Mouse (Mus musculus): ENCODE results near the gene Nos3. TPM values are rescaled to one million over a fixed set of nuclear protein-coding genes. Genes with fewer than 3 reads are reported as not detected.
A peak's percentile ranks its signal among the peaks of the same experiment; 100 is the strongest.

Nos3 gene
- polyA plus RNA-seq, 1 experiment from 2014 or later: 8.6 TPM

DNA sequence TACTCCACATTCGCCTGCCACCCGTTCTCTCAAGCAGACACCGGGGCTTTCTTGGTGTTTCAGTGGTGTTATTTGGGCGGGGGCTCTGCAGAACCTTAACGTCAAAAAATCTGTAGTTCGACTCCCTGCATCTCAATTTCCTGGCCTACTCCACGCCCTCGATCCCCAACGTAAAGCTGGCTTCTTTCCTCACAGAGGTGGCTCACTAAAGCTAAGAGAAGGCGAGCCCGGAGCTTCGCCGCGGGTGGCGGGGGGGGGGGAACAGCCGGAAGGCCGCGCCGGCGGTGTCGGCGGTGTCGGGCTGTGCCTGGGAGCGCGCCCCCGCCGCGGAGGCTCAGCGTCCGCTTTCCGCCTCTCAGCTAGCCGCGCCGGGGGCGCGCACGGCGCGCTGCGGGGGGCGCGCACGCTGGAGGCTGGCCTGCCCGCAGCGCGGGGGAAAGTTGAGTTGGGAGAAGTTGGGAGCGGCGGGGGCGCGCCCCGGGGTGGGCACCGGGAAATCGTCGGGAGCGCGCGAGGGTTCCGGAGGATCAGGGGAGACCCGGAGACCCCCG lies 60.3 kb downstream of the Nos3 start:
- Histone ChIP-seq H3K9ac (ENCODE audit: low read depth, low read length) (peak overlapping the region; percentile 56), H3K27me3 (replicated peaks; ENCODE audit: control insufficient read depth, insufficient read depth, low read length) (peaks cover 3% of the 10 kb centered on the region; the same call in 1 of the 2 replicates), H3K4me2 (ENCODE audit: low read length) (peak overlapping the region; percentile 69), H3K4me1 (ENCODE audit: control insufficient read depth, insufficient read depth, low read depth, low read length) (peaks cover 37% of the 10 kb centered on the region), H3K4me3 (ENCODE audit: low read length) (peak overlapping the region; percentile 68), H3K36me3 (ENCODE audit: control insufficient read depth, insufficient read depth, low read length) (peaks cover 4% of the 10 kb centered on the region), H3K27ac (ENCODE audit: low read depth, low read length) (peak overlapping the region; percentile 58), H3K9me3 (ENCODE audit: control insufficient read depth, low read length) (no peaks in the 10 kb centered on the region)
- no peak for ATAC-seq
- WGBS: 1% methylated on average over 53 of the region's 60 CpGs

- Histone ChIP-seq H3K9me3 (ENCODE audit: control insufficient read depth, low read length) (no peaks in the 10 kb centered on the region), H3K4me2 (ENCODE audit: low read length) (peak overlapping the region; percentile 69), H3K27ac (ENCODE audit: low read depth, low read length) (peak overlapping the region; percentile 50), H3K4me3 (ENCODE audit: low read length) (peak overlapping the region; percentile 68), H3K9ac (ENCODE audit: low read depth, low read length) (peak overlapping the region; percentile 56), H3K4me1 (ENCODE audit: control insufficient read depth, insufficient read depth, low read depth, low read length) (peaks cover 37% of the 10 kb centered on the region), H3K36me3 (ENCODE audit: control insufficient read depth, insufficient read depth, low read length) (peaks cover 6% of the 10 kb centered on the region; the same call in 1 of the 2 replicates), H3K27me3 (replicated peaks; ENCODE audit: control insufficient read depth, insufficient read depth, low read length) (peaks cover 3% of the 10 kb centered on the region; the same call in 1 of the 2 replicates)
- ATAC-seq: no peak
- under 1% methylated on average over 28 of the region's 30 CpGs for WGBS
These were observed 60.9 kb downstream of the Nos3 start for GRCm38 (mm10) chr5:24425421-24426036.

DNA sequence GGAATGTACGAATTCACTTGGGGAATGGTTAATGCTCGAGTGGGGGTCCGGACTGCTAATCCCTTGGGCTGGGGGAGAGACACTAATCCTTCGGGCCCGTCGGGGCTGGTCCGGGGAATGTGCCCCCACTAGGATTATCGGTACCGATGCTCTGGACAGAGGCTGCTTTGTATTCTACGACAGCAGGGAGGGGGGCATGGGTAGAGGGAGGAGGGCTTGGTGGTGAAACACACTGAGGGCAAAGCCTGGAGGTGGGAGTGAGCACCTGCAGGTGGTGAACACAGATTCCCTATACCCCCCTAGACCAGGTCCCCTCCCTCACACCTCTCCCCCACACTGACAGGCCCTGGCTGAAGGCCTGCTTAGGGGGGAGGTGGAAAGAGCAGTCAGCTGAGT lies 61.4 kb downstream of the Nos3 start:
- WGBS: 4% methylated on average over 10 of the region's 10 CpGs
- no peak overlapping the region for H3K27ac ChIP-seq (ENCODE audit: low read depth, low read length)
- ATAC-seq: no peak
- peak overlapping the region; percentile 69 for H3K4me2 ChIP-seq (ENCODE audit: low read length)
- H3K4me1 ChIP-seq (ENCODE audit: control insufficient read depth, insufficient read depth, low read depth, low read length): peaks cover 37% of the 10 kb centered on the region
- H3K36me3 ChIP-seq (ENCODE audit: control insufficient read depth, insufficient read depth, low read length): 0 out of 2 replicates have a peak, but pooled peaks cover 2% of the 10 kb centered on the region
- peak overlapping the region; percentile 68 for H3K4me3 ChIP-seq (ENCODE audit: low read length)
- peaks cover 3% of the 10 kb centered on the region; the same call in 1 of the 2 replicates for H3K27me3 ChIP-seq (replicated peaks; ENCODE audit: control insufficient read depth, insufficient read depth, low read length)
- H3K9me3 ChIP-seq (ENCODE audit: control insufficient read depth, low read length): no peaks in the 10 kb centered on the region
- H3K9ac ChIP-seq (ENCODE audit: low read depth, low read length): peak overlapping the region; percentile 56; the same call in 1 of the 2 replicates

- Histone ChIP-seq H3K9ac (ENCODE audit: low read depth, low read length) (peak overlapping the region; percentile 56; the same call in 1 of the 2 replicates), H3K9me3 (ENCODE audit: control insufficient read depth, low read length) (no peaks in the 10 kb centered on the region), H3K27me3 (replicated peaks; ENCODE audit: control insufficient read depth, insufficient read depth, low read length) (peaks cover 3% of the 10 kb centered on the region; the same call in 1 of the 2 replicates), H3K4me2 (ENCODE audit: low read length) (peak overlapping the region; percentile 69), H3K36me3 (ENCODE audit: control insufficient read depth, insufficient read depth, low read length) (0 out of 2 replicates have a peak, but pooled peaks cover 5% of the 10 kb centered on the region), H3K4me1 (ENCODE audit: control insufficient read depth, insufficient read depth, low read depth, low read length) (peaks cover 37% of the 10 kb centered on the region), H3K27ac (ENCODE audit: low read depth, low read length) (no peak overlapping the region), H3K4me3 (ENCODE audit: low read length) (0 out of 2 replicates have a peak overlapping the region, but pooled peaks have one; percentile 68)
- ATAC-seq: no peak
- WGBS: 13% methylated on average over 9 of the region's 9 CpGs
These were observed 62.1 kb downstream of the Nos3 start for GRCm38 (mm10) chr5:24426556-24427284.

DNA sequence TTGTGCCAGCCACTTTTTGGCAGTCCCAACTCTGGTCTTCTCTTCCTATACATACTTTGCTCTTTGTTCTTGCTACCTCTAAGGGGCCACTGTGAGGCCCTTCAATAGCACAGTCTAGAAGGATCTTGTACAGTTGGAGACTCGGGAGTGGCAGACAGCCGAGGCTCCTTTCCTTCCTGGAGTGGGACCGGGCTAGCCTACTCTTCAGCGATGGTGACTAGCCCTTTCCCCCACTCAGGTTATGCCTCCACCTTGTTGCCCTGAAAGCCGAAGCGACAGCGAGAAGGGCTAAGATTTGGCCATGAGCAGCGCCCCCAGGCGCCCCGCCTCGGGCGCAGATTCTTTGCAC lies 62.6 kb downstream of the Nos3 start:
- 0 out of 2 replicates have a peak, but pooled peaks cover 5% of the 10 kb centered on the region for H3K36me3 ChIP-seq (ENCODE audit: control insufficient read depth, insufficient read depth, low read length)
- H3K27ac ChIP-seq (ENCODE audit: low read depth, low read length): no peak overlapping the region
- H3K9ac ChIP-seq (ENCODE audit: low read depth, low read length): no peak overlapping the region
- peaks cover 3% of the 10 kb centered on the region; the same call in 1 of the 2 replicates for H3K27me3 ChIP-seq (replicated peaks; ENCODE audit: control insufficient read depth, insufficient read depth, low read length)
- H3K9me3 ChIP-seq (ENCODE audit: control insufficient read depth, low read length): no peaks in the 10 kb centered on the region
- H3K4me2 ChIP-seq (ENCODE audit: low read length): no peak overlapping the region
- 24% methylated on average over 12 of the region's 12 CpGs for WGBS
- no peak for ATAC-seq
- no peak overlapping the region for H3K4me3 ChIP-seq (ENCODE audit: low read length)
- peaks cover 33% of the 10 kb centered on the region for H3K4me1 ChIP-seq (ENCODE audit: control insufficient read depth, insufficient read depth, low read depth, low read length)

GRCm38 (mm10) chr5:24427981-24428402 lies 63.4 kb downstream of the Nos3 start:
- Histone ChIP-seq H3K36me3 (ENCODE audit: control insufficient read depth, insufficient read depth, low read length) (0 out of 2 replicates have a peak, but pooled peaks cover 5% of the 10 kb centered on the region), H3K27me3 (replicated peaks; ENCODE audit: control insufficient read depth, insufficient read depth, low read length) (peaks cover 3% of the 10 kb centered on the region; the same call in 1 of the 2 replicates), H3K4me3 (ENCODE audit: low read length) (no peak overlapping the region), H3K4me1 (ENCODE audit: control insufficient read depth, insufficient read depth, low read depth, low read length) (peaks cover 26% of the 10 kb centered on the region), H3K9me3 (ENCODE audit: control insufficient read depth, low read length) (no peaks in the 10 kb centered on the region), H3K4me2 (ENCODE audit: low read length) (peak overlapping the region; percentile 27; the same call in 1 of the 2 replicates), H3K9ac (ENCODE audit: low read depth, low read length) (0 out of 2 replicates have a peak overlapping the region, but pooled peaks have one; percentile 18), H3K27ac (ENCODE audit: low read depth, low read length) (no peak overlapping the region)
- no peak for ATAC-seq
- 8% methylated on average over 15 of the region's 15 CpGs for WGBS

DNA sequence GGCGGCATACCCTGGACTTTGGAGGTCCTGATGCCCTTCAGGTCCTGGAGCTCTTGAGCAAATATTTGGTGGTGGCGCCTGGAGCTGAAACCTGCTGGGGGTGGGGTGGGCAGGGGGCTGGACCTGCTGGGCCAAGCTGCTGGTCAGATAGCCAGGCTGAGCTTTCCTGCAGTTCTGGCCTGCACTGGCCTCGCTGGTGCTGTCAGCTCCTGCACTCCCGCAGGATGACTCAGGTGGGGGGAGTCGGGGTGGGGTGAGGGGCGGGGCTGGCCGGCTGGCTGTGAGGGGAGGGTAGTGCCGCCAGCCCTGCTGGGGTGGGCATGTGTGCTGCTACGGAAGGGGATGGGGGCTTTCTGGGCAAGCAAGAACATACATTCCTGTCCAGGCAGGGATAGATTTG lies 64.0 kb downstream of the Nos3 start:
- H3K4me3 ChIP-seq (ENCODE audit: low read length): no peak overlapping the region
- 12% methylated on average over 9 of the region's 9 CpGs for WGBS
- no peak for ATAC-seq
- H3K4me1 ChIP-seq (ENCODE audit: control insufficient read depth, insufficient read depth, low read depth, low read length): peaks cover 26% of the 10 kb centered on the region
- no peaks in the 10 kb centered on the region for H3K9me3 ChIP-seq (ENCODE audit: control insufficient read depth, low read length)
- no peak overlapping the region for H3K27ac ChIP-seq (ENCODE audit: low read depth, low read length)
- H3K36me3 ChIP-seq (ENCODE audit: control insufficient read depth, insufficient read depth, low read length): 0 out of 2 replicates have a peak, but pooled peaks cover 5% of the 10 kb centered on the region
- peaks cover 3% of the 10 kb centered on the region; the same call in 1 of the 2 replicates for H3K27me3 ChIP-seq (replicated peaks; ENCODE audit: control insufficient read depth, insufficient read depth, low read length)
- H3K9ac ChIP-seq (ENCODE audit: low read depth, low read length): no peak overlapping the region; the same call in 1 of the 2 replicates
- no peak overlapping the region; the same call in 1 of the 2 replicates for H3K4me2 ChIP-seq (ENCODE audit: low read length)

DNA sequence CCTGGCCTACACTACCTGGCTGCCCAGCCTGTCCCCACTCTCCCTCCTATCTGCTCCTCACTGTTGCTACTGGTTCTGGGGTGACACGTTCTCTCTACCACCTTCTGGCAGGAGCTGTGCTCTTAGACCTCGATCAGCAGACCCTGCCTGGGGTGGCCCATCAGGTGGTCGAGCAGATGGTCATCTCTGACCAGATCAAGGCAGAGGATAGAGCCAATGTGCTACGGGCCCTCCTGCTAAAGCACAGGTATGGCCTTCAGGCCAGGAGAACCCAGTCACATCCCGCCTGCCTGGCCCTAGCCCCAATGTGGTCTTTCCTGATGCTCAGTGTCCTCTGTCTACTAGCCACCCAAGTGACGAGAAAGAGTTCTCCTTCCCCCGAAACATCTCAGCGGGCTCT lies 69.4 kb downstream of the Nos3 start:
- H3K36me3 ChIP-seq (ENCODE audit: control insufficient read depth, insufficient read depth, low read length): peaks cover 7% of the 10 kb centered on the region

More for the DNA sequence above, 69.4 kb downstream of the Nos3 start:
- WGBS: 90% methylated on average over 8 of the region's 8 CpGs
- Histone ChIP-seq H3K27me3 (replicated peaks; ENCODE audit: control insufficient read depth, insufficient read depth, low read length) (no peaks in the 10 kb centered on the region), H3K9ac (ENCODE audit: low read depth, low read length) (no peak overlapping the region), H3K4me3 (ENCODE audit: low read length) (no peak overlapping the region), H3K9me3 (ENCODE audit: control insufficient read depth, low read length) (no peaks in the 10 kb centered on the region), H3K4me1 (ENCODE audit: control insufficient read depth, insufficient read depth, low read depth, low read length) (no peaks in the 10 kb centered on the region), H3K27ac (ENCODE audit: low read depth, low read length) (no peak overlapping the region), H3K4me2 (ENCODE audit: low read length) (no peak overlapping the region)
- ATAC-seq: no peak

Data from hindbrain, embryonic 16.5 days (tissue).